Mouse (Mus musculus) cerebellum, adult 18-20 months (tissue): Measurements from ENCODE around the gene Gm9732.
"Not testable (repeated sequence)": the region's sequence is repeated elsewhere in the genome, so short reads cannot be mapped to it uniquely, and the experiment has no call there.

Experiments used
- DNase-seq, 2 experiments: peaks; one replicate each; pipeline ENCODE4 v3.0.0; 2021

The Gm9732 gene

DNA sequence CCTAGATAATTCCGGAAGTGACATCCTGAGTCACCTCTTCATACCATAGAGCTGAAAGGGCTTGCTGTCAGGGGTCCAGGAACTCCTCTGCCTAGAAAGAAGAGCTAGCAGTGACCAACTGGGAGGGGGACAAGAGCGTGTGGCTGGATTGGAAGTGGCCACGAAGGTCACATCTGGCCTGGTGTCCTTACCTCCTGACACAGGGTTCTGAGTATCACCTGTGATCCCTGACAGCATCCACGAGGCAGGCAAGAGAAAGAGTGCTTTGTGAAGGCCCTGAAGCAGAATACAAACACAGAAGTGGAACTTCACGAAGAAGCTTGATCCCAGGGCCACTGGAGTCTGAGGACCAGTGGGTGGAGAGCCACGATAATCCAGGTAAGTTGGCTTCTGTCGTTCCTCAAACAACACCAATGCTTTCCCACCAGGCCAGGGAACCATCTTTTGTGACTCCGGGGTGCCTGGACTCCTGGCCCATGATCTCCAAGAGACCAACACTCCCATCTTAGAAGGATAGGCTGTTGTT lies at the start of gene Gm9732:
Gm9732 (plus strand) TSS at position 51 of the 526 bp plus-strand sequence.
- not testable (repeated sequence) for DNase-seq

GRCm38 (mm10) chr14:43235204-43235603 lies 39.6 kb upstream of the Gm9732 start, which contains the start of gene Gm8122:
Gene Gm8122 (minus strand): TSS chr14:43235304.
- DNase-seq: not testable (repeated sequence)

- not testable (repeated sequence) for DNase-seq
These were observed 37.1 kb upstream of the Gm9732 start for GRCm38 (mm10) chr14:43237769-43238168.

DNA sequence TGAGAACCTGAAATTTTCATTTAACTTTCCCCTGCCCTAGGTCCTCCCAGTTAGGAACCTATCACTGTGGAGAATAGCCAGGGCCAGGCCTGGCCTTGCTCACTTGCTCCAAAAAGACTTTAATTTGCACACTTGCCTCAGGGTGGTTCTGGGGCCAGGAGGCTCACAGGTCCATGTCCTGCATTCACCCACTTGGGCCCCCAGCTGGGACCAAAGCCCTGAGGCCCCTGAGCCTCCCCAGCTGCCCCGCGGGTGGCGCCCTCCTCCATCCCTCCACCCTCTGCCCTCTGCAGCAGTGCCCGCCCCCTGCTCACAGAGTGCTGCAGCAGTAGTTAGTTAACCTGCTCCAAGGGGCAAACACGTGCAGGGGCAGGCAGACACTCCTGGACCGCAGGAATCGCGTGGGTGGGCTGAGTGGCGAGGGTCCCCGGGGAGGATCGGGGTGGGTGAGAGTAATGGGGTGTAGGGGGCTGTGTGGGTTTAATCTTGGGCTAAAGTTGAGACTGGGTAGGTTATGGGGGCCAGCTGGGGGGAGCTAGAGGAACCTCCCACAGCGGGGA lies 25.1 kb upstream of the Gm9732 start:
- peak in 1 of 2 experiments; percentile 14 for DNase-seq

DNA sequence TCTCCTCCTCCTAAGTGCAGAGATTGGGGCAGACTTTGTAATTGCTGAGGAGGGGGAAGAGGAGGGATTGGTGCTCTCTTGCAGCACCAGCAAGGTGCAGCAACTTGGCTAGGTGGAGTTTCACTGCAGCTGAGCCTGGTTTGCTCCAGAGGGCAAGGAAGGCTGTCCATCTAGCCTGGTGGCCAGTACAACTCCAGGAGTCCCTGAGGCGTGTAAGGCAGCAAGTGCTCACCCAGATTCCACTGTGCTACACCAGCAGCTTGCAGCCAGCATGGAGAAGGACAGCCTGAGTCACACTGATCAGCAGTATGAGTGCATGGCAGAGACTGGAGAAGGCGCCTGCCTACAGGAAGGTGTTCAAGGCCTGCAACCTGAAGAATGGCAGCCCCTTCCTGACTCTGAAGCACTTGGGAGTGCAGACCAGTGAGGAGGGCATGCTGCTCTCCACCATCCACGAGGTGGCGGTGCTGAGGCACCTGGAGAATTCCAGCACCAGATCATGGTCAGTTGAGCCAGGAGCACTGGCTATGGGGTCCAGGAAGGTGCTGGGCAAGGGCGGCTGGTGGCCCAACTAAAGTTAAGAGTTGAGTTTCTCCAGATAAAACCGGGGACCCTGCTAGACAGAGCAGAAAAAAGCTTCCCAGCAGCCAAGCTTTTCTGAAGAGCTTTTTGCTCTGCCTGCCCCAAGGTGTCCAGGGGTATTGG lies 24.1 kb upstream of the Gm9732 start:
- DNase-seq: not testable (repeated sequence)

DNA sequence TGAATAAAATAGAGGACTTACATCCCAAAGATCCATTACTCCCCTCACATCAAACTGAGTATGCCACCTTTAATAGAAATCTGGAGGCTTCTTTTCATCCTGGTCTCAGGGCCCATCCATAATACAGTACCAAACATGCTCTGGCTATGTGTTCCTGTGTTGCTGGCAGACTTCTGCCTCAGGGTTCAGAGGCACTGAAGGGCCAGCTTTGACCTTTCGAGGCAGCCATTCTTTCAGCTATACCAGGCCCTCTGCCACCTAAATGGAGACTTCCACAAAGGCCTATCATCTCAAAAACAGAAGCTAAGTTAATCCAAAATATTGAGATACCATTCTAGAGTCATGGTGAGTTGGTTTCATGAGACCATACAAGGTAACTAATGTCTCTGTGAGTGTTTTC lies 18.3 kb upstream of the Gm9732 start:
- not testable (repeated sequence) for DNase-seq

- DNase-seq: not testable (repeated sequence)
These were observed 16.5 kb upstream of the Gm9732 start, which contains the start of gene Gm8126 for GRCm38 (mm10) chr14:43258349-43258748. Gene Gm8126 (plus strand): TSS chr14:43258649.

DNA sequence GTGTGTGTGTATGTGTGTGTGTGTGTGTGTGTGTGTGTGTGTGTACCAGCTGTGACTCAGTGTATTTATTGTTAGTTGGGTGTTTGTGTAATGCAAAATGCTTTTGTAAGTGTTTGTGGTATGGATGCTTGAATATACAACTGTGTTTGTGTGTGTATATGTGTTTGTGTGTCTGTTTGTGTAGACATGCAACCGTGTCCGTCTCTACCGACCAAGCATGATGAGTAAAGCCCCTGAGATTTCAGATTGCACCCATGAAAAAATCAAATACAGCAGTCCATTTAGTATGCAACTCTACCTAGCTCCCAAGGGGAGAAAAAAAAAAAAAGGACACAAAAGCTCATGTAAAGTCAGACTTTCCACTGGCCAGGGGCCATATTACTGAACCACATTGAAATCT lies 11.4 kb upstream of the Gm9732 start:
- not testable (repeated sequence) for DNase-seq

GRCm38 (mm10) chr14:43268521-43269084 lies 6.2 kb upstream of the Gm9732 start:
- DNase-seq: not testable (repeated sequence)

GRCm38 (mm10) chr14:43269211-43269610 lies 5.6 kb upstream of the Gm9732 start:
- DNase-seq: not testable (repeated sequence)

- not testable (repeated sequence) for DNase-seq
These were observed 1.7 kb upstream of the Gm9732 start for GRCm38 (mm10) chr14:43273161-43273560.

DNA sequence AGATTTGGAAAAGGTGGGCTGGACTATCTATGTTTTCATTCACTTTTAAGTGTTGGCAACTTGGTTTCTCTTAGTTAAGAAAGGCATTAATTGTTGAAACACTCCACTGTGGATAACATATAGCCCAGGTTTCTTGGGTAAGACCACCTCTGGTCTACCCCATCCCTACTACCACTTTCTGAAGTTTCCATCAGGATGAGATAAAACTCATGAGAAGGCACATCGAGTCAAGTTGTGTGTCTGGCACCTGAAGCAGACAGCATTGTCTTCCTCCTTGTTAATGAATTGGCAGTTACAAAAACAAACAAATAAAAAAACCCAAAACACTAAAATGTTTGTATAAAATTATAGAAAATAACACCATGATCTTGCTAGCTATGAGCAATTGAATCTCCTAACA lies 916 bp downstream of the Gm9732 start:
- DNase-seq: not testable (repeated sequence)

DNA sequence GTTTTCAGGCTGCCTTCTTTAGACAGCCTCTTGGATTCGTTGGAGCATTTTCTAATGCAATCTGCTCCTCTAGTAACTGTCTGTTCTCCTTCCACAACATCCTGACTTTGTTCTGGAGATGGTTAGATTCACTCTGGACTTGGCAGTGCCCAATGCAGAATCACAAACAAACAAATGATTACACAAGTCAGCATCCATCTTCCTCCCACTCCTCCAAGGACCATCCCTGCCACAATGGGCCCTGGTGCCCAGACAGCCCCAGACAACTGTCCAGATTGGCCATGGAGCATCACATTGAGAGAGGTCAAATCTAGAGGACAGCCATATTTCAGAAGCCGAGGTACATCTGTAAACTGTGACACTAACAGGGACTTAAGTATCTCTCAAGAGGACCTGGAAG lies 2.6 kb downstream of the Gm9732 start:
- not testable (repeated sequence) for DNase-seq

GRCm38 (mm10) chr14:43278146-43278545 lies 3.3 kb downstream of the Gm9732 start:
- not testable (repeated sequence) for DNase-seq

- not testable (repeated sequence) for DNase-seq
These were observed 3.8 kb downstream of the Gm9732 start for GRCm38 (mm10) chr14:43278681-43279080.

DNA sequence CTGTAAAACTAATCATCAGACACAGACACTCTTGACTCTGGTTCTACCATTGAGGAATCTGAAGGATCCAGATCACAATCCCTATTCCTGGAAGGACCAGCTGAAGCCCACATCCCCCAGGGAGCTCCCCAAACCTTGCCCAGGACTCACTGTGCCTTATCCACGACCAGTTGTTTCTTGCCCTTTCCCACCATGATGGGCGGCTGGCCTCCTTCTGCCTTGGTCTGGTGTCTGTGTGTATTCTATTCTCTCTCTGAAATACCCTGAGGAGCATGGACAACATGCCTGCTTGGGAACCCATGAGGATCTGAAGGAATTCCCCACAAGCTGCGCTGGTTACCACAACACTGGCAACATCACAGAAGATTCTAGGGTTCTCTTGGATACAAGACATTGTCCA lies 18.7 kb downstream of the Gm9732 start, which contains the start of gene Gm8127:
Gm8127 (minus strand) TSS at position 330 of the 400 bp plus-strand sequence.
- not testable (repeated sequence) for DNase-seq

GRCm38 (mm10) chr14:43319516-43319915 lies 44.7 kb downstream of the Gm9732 start:
- DNase-seq: not testable (repeated sequence)

- peak in 1 of 2 experiments; percentile 3 for DNase-seq
These were observed 53.8 kb downstream of the Gm9732 start for GRCm38 (mm10) chr14:43328603-43329002.

GRCm38 (mm10) chr14:43331362-43331880 lies 56.6 kb downstream of the Gm9732 start:
- not testable (repeated sequence) for DNase-seq

DNA sequence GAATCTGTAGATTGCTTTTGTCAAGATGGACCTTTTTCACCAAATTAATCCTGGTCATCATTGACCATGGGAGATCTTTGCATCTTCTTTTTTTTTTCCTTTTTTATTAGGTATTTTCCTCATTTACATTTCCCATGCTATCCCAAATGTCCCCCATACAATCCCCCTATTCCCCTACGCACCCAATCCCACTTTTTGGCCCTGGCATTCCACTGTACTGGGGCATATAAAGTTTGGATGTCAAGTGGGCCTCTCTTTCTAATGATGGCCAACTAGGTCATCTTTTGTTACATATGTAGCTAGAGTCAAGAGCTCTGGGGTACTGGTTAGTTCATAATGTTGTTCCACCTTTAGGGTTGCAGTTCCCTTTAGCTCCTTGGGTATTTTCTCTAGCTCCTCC lies 62.8 kb downstream of the Gm9732 start:
- not testable (repeated sequence) for DNase-seq

- not testable (repeated sequence) for DNase-seq
These were observed 72.9 kb downstream of the Gm9732 start, which contains the start of gene 1700001F09Rik for GRCm38 (mm10) chr14:43347711-43348110. Gene 1700001F09Rik (minus strand): TSS chr14:43347811.

GRCm38 (mm10) chr14:43352944-43353343 lies 78.1 kb downstream of the Gm9732 start:
- DNase-seq: not testable (repeated sequence)
